Mouse (Mus musculus) CD8-positive naive resting alpha-beta T cell, adult 2 months (primary cell): ENCODE results near the gene Wbp1.

ENCODE experiments used
- DNase-seq, 2 experiments: peaks; one replicate each; pipeline ENCODE4 v3.0.0; 2022; ENCODE audit warnings: low read depth in 2 of 2, low spot score in 2 of 2

The Wbp1 gene

DNA sequence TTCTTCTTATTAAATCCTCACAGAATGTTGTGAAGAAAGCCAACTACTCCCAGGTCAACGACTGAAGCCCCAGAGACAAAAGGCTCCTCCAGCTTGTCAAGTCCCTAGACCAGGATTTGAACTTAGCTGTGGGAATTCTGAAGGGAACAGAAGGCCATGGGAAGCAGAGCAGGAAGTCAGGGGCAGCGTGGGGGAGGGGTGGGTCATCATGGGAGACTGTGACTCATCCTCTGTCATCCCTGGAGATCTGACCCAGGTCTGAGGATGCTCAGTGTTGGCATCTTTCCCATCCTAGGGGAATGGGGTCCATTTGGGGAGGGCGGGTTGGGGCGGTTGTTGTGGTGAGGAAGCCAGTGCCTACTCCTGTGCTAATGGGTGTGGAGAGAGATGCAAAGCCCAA, 20.3 kb upstream of the Wbp1 start:
- DNase-seq: no peak

DNA sequence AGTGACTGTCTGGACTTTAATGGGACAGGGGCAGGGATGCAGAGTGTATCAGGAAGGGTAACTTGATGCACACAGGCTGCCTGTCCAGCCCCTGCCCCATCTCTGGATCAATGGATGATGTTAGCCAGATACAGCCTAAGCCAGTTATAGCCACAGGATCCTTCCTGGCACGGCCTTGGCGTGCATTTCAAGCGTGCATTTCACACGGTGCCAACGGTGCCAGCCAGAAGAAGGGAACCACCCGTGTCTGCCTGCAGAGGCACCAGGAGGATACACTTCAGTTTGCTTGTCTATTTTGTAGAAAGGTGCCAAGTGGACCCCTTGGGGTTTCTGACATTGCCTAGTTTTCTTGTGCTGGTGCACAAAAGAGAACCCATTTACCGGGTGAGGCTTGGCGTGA, 18.7 kb upstream of the Wbp1 start:
- no peak for DNase-seq

- DNase-seq: no peak
Measured at GRCm38 (mm10) chr6:83138056-83138455, 16.7 kb upstream of the Wbp1 start.

DNA sequence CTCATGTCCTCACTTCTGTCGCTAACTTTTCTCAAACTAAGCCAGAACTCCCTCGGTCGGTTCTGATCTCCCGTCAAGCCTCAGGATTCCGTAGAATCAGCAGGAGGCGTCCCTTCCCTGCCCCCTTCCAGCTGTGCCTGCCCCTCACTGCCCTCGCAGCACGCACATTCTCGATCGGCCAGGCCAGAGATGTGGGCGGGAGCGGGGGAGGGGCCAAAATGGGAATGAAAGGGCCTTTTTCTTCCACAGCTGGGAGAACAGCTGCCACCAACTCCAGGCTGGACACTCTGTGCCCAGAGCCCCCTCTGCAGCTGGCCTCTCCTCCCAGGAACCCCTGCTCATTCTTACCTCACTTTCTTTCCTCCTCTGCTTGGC, 16.2 kb upstream of the Wbp1 start:
- DNase-seq: no peak

- no peak for DNase-seq
Measured at GRCm38 (mm10) chr6:83136881-83137575, 15.7 kb upstream of the Wbp1 start.

DNA sequence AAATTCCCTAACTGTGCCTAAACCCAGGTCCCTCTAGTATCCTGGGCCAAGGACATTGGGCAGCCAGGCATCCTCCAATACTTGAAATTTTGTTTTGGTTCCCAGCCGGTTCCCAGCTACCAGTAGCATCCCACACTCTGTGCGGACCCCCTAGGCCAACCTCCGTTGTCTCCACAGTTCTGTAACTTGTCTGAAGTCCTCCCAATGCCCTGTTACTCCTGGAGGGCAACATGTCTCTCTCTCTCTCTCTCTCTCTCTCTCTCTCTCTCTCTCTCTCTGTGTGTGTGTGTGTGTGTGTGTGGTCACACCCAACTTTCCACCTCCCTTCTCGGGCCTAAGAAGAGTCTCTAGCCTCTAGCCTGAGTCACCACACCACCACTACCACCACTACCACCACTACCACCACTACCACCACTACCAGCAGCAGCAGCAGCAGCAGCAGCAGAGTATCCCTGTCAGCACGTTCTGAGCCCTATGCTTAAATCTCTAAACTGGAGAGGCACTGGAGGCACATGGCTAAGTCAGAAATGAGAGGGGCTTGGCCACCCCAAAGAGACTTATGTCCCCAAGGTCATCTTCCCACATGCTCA, 15.0 kb upstream of the Wbp1 start:
- no peak for DNase-seq

DNA sequence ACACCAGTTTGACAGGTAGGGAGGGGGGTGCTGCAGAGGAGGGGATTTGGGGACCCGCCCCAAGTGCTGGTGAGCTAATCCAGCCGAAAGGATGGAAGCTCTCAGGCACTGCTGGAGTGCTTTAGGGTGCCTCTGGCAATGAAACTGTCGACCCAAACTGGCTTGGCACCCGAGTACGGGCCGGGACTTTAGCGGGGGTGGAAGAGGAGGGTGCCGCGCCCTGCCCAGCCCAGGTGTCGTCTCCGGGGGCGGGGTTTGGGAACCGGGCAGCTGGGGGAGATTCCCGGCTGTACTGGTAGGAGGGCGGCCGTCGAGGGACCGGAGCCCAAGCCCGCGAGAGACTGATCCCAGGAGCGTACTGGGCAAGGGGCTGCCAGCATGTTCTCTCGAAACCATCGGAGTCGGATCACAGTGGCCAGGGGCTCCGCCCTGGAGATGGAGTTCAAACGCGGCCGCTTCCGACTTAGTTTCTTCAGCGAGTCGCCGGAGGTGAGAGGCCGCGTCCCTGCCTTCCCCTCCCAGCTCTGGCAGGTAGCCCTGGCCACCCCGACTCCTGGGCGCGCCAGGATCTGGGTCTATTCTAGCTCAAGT, 14.3 kb upstream of the Wbp1 start:
- no peak for DNase-seq

- no peak for DNase-seq
Measured at GRCm38 (mm10) chr6:83134951-83135513, 13.7 kb upstream of the Wbp1 start, which contains the start of gene Rtkn. Gene Rtkn, plus strand, starts transcription at chr6:83135463.

DNA sequence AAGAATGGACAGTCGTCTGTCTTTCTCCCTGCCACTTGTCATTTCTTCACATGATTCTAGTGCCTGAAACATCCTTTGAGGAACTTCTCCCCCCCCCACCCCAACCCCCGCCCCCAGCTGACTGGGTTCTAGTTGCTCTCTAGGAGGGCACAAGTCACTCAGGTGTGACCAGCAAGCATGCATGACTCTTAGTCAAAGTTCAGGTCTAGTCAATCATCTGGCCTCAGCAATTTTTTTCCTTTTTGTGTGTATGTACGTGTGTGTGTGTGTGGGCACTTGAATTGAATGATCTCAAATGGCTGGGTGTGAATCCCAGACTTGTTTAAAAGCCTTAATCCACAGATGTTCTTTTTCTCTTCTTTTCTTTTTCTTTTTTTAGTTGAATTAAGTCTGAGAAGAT, 12.9 kb upstream of the Wbp1 start:
- no peak for DNase-seq

DNA sequence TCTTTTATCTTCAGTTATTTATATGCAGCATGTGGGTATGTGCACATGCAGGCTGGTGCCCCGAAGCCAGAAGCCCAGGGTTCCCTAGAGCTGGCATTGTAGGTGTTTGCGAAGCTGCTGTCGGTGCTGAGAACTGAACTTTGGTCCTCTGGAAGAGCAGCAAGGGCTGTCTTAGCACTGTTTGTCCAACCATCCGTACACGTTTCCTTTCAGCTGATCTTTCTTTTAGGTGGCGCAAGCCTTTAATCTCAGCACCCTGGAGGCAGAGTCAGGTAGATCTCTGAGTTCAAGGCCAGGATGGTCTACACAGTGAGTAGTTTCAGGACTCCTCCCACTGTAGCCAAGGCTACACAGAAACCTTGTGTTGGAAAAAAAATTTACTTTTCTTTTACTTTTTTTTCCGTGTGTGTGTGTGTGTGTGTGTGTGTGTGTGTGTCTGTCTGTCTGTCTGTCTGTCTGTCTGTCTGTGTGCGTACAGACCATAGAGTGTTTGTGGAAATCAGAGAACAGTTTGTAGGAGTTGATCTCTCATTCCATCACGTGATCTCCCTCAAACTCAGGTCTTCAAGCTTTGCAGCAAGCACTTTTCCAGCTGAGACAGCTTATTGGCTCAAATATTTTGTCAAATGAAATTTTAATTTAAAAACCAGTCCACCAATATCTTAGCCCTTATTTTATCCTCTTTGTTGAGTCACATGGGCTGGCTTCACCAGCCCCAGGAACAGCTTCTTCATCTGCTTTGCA, 11.0 kb upstream of the Wbp1 start:
- no peak for DNase-seq

DNA sequence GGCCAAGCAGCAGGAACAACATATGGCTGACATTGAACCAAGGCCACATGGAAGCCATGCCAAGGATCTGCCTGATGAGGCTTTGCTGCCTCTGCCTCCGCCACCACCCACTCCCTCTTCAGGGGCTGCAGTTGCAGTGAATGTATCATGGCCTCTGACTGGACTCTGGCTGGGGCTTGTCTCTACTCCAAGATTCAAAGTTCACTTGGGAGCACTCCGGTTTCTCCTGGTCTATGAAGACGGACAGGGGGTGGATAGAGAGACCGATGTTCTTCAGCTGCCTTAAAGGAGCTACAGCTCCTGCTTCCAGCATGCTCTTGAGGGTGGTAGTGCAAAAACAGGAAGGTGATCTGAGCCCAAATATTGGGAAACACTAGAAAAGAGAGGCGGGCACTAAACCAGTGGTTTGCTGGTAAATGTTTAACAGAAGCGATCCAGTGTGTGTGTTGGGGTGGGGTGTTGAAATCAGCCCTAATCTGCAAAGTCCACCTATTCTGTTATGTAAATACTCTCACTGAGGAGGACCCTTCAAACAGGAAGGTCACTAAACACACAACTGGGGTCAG, 10.2 kb upstream of the Wbp1 start:
- no peak for DNase-seq

DNA sequence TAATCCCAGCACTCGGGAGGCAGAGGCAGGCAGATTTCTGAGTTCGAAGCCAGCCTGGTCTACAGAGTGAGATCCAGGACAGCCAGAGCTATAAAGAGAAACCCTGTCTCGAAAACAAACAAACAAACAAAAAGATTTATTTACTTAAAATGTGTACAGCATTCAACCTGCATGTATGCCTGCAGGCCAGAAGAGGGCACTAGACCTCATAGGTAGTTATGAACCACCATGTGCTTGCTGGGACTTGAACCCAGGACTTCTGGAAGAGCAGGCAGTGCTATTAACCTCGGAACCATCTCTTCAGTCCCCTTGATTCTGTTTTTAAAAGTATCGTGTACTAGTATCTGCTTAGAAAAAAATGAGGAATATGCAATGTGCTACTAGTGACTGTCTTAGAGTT, 6.1 kb upstream of the Wbp1 start:
- DNase-seq: no peak

DNA sequence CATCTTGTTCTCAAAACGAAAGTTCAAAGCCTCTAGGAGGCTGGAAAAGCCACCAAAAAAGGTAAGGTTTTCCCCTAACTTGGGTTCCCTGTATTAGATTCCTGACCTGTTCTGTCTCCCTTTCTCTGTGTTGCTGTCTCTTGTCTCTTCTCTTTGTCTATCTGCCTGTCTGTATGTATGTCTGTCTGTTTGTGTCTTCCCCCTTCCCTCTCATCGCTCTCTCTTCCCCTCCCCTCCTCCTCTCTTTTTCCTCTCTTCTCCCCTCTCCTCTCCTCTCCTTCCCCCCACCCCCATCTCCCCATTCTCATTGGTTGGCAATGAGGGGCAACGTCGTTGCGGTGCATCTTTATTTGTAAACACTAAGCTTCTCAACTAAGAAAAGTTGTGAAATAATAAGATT, 4.0 kb upstream of the Wbp1 start, which contains the start of gene Ino80b:
Ino80b (minus strand) TSS at position 101 of the 400 bp plus-strand sequence.
- DNase-seq: no peak

DNA sequence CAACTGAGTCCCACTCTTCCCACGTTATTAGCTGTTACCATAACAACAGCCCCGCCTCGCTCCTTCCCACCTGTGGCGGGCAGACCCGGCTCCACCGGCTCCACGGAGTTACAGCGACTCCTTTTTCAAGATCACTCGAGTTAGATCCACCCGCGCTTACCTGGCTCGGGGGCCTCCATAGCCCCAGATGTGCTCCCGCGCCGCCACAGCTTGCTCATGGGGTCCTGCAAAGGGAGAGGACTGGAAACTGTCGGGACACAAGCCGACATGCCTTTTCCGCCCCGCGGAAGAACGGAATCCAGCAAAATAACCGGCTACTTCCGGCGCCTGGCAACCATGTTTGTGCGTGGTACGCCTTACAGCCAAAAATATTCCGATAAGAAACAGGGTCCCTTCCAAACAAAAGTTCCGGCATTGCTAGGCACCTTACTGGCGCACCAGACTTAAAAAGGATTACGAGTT, 3.5 kb upstream of the Wbp1 start:
- peak; percentile 90 to 92 for DNase-seq

- DNase-seq: no peak
Measured at GRCm38 (mm10) chr6:83122961-83123360, 1.6 kb upstream of the Wbp1 start.

GRCm38 (mm10) chr6:83121863-83122710, 728 bp upstream of the Wbp1 start:
- no peak for DNase-seq

DNA sequence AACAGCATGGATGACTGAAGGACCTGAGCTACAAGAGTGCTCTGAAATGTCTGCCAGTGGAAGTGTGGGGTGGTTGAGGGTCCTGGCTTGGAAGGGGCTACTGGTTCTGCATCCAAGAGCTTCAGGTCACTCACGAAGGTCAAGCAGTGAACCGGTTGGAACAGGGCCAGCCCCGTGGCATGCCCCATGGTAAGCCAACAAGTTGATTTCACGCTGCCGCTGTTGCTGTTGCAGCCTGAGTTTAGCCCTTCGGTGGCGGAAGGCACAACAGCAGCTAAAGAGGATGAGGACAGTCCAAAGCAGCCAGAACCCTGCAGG, 1.7 kb downstream of the Wbp1 start:
- DNase-seq: no peak

- peak in 1 of 2 experiments; percentile 29 for DNase-seq
Measured at GRCm38 (mm10) chr6:83118825-83119733, 2.3 kb downstream of the Wbp1 start.

DNA sequence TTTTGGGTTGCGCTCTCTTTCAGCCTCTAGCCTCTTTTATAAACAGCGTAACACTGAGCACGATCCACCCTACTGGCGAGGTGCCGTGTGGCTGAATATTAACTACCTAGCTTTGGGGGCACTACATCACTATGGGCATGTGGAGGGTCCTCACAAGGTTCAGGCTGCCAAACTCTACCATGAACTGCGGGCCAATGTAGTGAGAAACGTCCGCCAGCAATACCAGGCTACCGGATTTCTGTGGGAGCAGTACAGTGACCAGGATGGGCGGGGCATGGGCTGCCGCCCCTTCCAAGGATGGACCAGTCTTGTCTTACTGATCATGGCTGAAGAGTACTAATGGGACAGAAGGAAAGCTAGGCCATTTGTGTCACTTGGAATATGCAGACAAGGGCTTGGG, 3.0 kb downstream of the Wbp1 start:
- DNase-seq: no peak
